Mouse (Mus musculus) MEL-GATA-1-ER (cell line): Measurements from ENCODE around the gene Tecpr1.

Source experiments
- DNase-seq: peaks from one replicate; pipeline ENCODE4 v3.0.0-alpha.2; 2012; ENCODE audit warnings: low read depth; ENCODE audit errors: extremely low read depth

Tecpr1 gene

DNA sequence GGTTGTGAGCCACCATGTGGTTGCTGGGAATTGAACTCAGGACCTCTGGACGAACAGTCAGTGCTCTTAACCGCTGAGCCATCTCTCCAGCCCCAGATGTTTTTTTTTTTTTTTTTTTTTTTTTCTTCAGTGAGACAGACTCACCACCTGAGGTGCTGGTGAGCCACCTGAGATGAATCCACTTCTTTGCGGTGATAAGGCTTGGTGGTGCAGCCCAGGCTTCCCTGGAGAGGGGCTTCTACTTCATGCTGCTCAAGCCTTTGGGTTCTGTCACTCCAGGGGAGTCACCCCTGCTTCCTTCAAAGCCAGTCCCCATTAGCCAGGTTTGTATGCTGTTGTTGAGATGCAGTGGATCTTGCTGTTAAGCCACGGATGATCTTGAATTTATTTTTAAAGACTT is 29.8 kb upstream of the Tecpr1 start:
- DNase-seq = no peak

DNA sequence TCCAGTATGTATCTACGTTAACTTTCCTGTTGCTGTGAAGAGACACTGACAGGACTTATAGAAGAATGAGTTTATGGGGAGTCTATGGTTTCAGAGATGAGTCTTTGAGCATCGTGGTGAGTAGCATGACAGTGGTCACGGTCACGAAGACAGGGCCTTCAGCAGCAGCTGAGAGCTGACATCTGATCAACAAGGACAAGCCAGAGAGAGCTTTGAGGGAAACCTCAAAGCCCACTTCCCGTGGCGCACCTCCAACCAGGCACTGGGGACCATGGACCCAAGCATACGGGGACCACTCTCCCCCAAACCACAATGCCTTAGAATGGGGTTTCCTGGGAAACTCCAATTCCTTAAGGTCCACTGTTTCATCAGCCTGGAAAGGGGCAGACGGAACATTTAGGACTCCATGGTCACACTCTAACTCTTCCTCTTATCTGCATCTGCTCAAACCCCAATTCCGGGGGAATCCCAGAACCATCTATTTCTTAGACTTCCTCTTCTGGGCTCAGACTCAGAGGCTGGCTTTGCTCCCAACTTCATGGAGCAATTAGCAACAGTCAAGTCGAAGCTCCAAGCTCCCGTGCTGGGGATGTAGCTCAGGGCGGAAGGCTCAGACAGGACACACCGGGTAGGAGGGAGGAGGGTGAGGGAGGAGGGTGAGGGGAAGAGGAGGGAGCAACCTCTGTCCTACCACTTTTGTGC is 28.6 kb upstream of the Tecpr1 start:
- DNase-seq = no peak

GRCm38 (mm10) chr5:144249871-144250270 is 26.5 kb upstream of the Tecpr1 start:
- DNase-seq = no peak

- no peak for DNase-seq
Observed at GRCm38 (mm10) chr5:144247906-144248585, 24.6 kb upstream of the Tecpr1 start.

DNA sequence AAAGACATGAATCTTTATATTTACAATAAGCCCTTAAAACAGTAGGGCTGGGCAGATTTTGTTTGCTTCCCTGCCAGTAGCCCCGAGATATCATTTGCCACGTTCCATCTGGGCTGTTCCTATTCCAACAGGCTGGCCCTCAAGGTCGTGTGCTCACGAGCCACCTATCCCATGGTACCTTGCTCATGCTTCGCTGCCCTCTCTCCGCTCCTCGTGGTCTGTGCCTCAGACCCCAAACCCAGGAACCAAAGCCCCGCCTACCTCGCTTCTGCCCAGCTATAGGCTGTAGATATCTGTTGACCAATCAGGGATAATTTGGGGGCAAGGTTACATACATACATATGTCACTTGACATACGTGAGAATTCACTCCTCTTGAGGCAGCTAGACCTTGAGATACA is 23.9 kb upstream of the Tecpr1 start:
- no peak for DNase-seq

- DNase-seq = no peak
Observed at GRCm38 (mm10) chr5:144246669-144247068, 23.3 kb upstream of the Tecpr1 start.

- no peak for DNase-seq
Observed at GRCm38 (mm10) chr5:144245592-144245991, 22.2 kb upstream of the Tecpr1 start.

- no peak for DNase-seq
Observed at GRCm38 (mm10) chr5:144243901-144244487, 20.6 kb upstream of the Tecpr1 start, which contains the start of gene Bri3. Gene Bri3 (plus strand): TSS chr5:144244437.

- no peak for DNase-seq
Observed at GRCm38 (mm10) chr5:144238969-144239368, 15.6 kb upstream of the Tecpr1 start.

DNA sequence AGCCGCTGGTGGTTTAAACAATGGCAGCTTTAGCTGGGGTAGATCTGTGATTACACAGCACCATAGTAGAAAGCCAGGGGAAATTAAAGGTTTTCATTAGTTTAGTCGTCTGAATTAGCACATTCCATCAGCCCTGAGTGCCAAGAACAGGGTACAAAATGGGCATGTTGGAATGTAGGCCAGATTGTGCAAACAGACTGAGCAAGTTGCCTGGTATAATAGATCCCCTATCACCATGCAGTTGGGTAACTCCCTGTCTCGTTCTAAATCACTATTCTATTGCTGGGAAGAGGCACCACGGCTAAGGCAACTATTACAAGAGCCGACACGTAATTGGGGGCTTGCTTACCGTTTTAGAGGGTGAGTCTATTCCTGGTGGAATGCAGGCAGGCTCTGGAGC is 11.3 kb upstream of the Tecpr1 start:
- no peak for DNase-seq

- DNase-seq = peak; percentile 65
Observed at GRCm38 (mm10) chr5:144234222-144234621, 10.8 kb upstream of the Tecpr1 start.

DNA sequence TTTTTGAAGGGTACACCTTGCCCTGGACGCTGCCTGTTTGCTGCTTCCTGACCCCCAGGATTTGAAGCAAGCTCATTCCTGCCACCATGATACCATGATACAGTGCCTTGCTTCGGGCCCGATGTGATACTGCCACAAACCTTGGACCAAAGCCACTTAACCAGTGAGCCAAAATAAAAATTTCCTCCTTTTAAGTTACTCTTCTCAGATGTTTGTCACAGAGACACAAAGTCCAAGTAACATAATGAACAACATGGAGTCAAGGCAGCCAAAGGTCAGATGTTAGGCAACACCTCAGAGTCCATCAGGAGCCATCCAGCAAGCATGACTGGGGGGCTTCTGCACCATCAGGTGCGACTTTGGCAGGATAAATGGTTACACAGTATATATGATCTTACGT is 9.1 kb upstream of the Tecpr1 start:
- DNase-seq = no peak

- no peak for DNase-seq
Observed at GRCm38 (mm10) chr5:144231410-144231809, 8.0 kb upstream of the Tecpr1 start.

DNA sequence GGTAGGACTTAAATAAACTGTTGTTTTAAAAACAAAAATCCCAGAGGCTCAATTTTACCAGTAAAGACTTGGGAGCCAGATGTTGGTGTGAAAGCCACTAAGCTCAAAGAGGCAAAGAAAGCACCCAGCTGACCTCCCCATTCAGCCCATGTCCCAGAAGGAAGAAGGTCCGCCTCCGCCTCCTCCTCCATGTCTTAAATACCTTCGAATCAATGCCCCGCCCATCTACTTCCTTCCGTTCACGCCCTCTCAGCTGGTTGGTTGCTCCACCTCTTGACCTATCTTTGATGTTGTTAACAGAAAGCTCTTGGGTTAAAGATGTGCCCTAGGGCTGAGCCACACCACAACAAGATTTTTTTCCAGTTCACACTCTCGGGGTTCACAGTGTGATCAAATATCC is 6.8 kb upstream of the Tecpr1 start:
- no peak for DNase-seq

DNA sequence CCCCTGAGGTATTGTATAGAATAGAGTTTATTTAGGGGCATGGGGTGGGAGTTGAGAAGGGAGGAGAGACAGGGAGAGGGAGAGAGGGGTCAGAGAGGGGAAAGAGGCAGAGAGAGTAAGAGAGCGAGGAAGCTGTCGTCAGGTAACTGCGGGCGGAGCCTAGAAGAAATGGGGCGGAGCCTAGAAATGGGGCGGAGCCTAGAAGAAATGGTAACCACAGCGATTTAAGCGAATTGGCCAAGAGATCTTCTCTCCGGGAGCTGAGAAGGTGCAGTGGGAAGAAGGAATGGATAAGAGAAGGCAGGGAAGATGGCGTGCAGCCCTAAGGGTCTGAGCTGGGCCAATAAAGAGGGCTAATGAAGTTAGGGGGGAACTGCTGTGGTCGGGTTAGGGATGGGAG is 2.8 kb upstream of the Tecpr1 start:
- no peak for DNase-seq

GRCm38 (mm10) chr5:144223899-144224816 is 743 bp upstream of the Tecpr1 start:
- DNase-seq = no peak

DNA sequence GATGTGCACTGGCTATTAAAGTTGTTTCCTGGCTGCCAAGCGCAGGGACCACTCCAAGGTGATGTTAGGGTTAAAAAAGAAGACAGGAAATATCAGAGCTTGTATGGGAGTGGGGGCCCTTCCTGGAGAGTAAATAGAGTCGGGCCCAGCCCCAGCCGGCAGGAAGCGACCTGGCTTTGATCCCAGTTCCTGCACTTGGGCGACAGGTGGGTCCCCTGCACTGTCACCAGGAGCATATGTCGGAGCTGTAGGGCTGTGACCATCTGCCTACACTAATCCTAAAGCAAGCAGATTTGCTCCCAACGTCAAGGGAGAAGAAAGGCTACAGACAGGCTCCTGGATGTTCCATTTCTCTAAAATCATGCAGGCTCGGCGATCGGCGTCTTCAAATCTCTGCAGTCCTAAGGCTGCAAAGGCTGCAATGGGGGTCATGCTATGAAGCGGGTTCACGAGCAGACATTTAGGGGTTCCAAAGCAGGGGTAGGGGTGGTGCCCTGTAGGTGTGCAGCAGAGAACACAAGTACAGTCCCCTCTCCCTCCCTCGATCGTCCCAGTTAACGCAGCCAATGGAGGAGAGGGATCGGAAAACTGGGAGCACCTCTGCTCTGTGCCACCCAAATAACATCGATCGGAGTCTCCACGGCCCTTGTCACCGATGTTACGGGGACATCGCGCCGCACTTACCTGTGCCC is 458 bp downstream of the Tecpr1 start:
- DNase-seq = no peak

DNA sequence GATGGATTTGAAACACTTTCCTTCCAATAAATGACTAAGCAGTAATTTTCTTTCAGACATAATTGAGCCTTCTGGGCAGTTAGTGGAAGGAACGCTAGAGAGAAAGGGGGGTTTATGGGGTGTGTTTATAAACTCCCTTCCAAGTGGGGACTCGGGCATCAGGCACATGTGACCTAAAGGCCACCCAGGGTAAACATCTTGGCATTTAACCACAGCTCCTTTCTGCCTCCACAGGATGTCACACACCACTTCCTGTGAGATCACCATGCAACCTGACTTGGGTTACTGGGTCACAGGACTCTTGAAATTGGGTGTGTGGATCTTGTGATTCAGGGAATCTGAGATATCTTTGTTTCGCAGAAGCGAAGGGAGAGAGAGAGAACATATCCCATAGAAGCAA is 2.1 kb downstream of the Tecpr1 start:
- no peak for DNase-seq

DNA sequence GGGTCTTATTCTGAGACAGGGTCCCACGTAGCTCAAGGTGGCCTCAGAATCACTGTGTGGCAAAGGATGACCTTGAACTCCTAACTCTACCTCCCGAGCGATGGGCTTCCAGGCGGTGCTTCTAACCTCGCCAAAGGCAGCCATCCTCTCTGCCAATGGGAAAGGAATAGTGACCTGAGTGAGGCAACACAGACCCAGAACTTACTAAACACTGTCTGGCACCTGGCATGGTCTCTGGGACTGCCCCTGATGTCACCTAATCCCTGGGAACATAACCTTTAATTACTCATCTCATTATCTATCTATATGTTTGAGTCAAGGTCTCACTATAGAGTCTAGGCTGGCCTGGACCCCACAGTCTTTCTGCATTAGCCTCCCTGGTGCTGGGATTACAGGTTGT is 3.5 kb downstream of the Tecpr1 start:
- no peak for DNase-seq

DNA sequence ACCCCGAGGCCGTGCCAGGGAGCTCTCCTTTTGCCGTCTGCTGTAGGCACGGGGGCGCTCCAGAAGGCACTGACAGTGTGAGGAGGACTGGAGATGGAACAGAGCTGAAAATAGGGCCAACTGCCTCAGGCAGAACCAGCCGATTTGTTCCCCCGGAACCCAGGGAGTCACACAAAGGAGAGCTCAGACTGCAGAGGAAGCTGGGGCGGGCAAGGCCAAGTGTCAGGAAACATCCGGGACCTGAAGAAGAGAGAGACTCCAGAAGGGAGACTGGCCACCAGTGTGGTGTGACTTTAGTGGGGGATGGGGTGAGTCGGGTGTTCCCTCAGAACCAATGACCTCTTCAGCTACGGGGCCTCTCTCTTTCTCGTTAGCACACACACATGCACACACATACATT is 4.1 kb downstream of the Tecpr1 start:
- DNase-seq = no peak

DNA sequence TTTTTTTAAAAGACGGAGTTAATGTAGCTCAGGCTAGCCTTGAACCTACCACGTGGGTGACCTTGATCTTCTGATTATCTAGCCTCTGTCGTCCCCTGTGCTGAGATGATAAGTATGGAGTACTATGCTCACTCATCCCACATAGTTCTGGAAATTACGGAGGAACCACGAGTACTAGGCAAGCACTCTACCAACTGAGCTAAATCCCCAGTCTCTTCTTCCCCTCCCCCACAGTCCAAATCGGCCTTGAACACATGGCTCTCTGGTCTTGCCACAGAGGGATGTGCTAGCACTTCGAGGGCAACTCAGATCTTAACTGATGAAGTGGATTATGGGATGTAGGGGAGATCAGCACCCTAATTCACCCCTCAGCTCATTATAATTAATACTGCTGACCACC is 5.4 kb downstream of the Tecpr1 start:
- no peak for DNase-seq
